Mouse (Mus musculus) midbrain, embryonic 16.5 days (tissue): ENCODE results near the gene Dapk1. TPM values are rescaled to one million over a fixed set of nuclear protein-coding genes. Genes with fewer than 3 reads are reported as not detected.

Experiments
- ATAC-seq: fragments of 200-750 bp; cut with Nextera tagmentation; 2 replicates; pipeline ENCODE4 v1.8.0; 2017; ENCODE audit warnings: moderate TSS enrichment
- H3K27ac ChIP-seq: fragments of 300-500 bp; sonication (generic); 2 replicates; pipeline ENCODE4 v1.5.1; 2014; ENCODE audit warnings: mild to moderate bottlenecking, low read length, mixed read lengths
- H3K27me3 ChIP-seq: fragments of 300-500 bp; sonication (generic); 2 replicates; pipeline ENCODE4 v1.6.1; 2014; ENCODE audit warnings: low read depth, low read length, mixed read lengths; ENCODE audit not compliant: control insufficient read depth, insufficient read depth
- H3K36me3 ChIP-seq: fragments of 300-500 bp; sonication (generic); 2 replicates; pipeline ENCODE4 v1.6.1; 2014; ENCODE audit warnings: mild to moderate bottlenecking, low read length, moderate library complexity, mixed read lengths; ENCODE audit not compliant: control insufficient read depth, insufficient read depth
- H3K4me1 ChIP-seq: fragments of 300-500 bp; sonication (generic); 2 replicates; pipeline ENCODE4 v1.6.1; 2014; ENCODE audit warnings: mild to moderate bottlenecking, low read length, mixed read lengths; ENCODE audit not compliant: control insufficient read depth, insufficient read depth
- H3K4me2 ChIP-seq: fragments of 300-500 bp; sonication (generic); 2 replicates; pipeline ENCODE4 v1.6.1; 2014; ENCODE audit warnings: mild to moderate bottlenecking, low read length, mixed read lengths
- H3K4me3 ChIP-seq: fragments of 300-500 bp; sonication (generic); 2 replicates; pipeline ENCODE4 v1.5.1; 2014; ENCODE audit warnings: low read depth, mild to moderate bottlenecking, low read length, moderate library complexity, mixed read lengths
- H3K9ac ChIP-seq: fragments of 300-500 bp; sonication (generic); 2 replicates; pipeline ENCODE4 v1.6.1; 2014; ENCODE audit warnings: low read depth, low read length, mixed read lengths
- H3K9me3 ChIP-seq: fragments of 300-500 bp; sonication (generic); replicated peaks from 2 replicates; pipeline ENCODE4 v1.6.1; 2014; ENCODE audit warnings: mild to moderate bottlenecking, low read length, mixed read lengths; ENCODE audit not compliant: control insufficient read depth, poor library complexity, severe bottlenecking
- WGBS: fragments of 180-500 bp; shearing (Covaris S2); extraction: QIAGEN DNeasy Blood & Tissue Kit; methylation state at CpG from one replicate; pipeline ENCODE4 v1.1.7; 2014; 5-methylcytosine and 5-hydroxymethylcytosine counted together
- polyA plus RNA-seq: library from polyadenylated mRNA; unstranded; fragments of >200 nt; fragmentation: Nextera tagmentation; extraction: Ambion mirVana; gene quantifications from 2 replicates; pipeline ENCODE4 v1.2.1, GENCODE M21; 2015

The Dapk1 gene
- polyA plus RNA-seq, 1 experiment from 2014 or later: 44.6 TPM

DNA sequence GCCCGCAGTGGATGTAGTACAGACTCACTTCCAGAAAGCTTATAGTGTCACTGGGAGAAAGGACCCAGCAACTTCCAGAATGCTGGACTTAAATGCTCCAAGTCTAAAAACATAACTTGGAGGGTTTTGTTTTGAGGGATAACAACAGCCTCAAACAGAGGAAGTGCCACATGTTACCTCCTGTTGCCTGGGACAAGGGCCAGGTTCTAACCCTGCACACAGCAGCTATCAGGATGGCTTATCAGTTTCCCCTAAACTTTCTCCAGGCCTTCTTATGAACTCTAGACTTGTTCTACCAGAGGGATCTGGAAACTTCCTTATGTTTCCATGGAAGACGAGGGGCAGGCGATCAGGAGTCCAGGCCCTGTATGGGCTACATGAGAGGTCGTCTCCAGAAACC, 85.7 kb downstream of the Dapk1 start:
- H3K4me1 ChIP-seq: peaks cover 33% of the 10 kb centered on the region
- H3K27ac ChIP-seq: no peak overlapping the region
- H3K4me3 ChIP-seq: no peak overlapping the region
- no peaks in the 10 kb centered on the region for H3K9me3 ChIP-seq
- WGBS: 92% methylated on average over 4 of the region's 4 CpGs
- H3K4me2 ChIP-seq: no peak overlapping the region
- no peaks in the 10 kb centered on the region for H3K36me3 ChIP-seq
- H3K9ac ChIP-seq: no peak overlapping the region
- ATAC-seq: no peak
- H3K27me3 ChIP-seq: no peaks in the 10 kb centered on the region

- peaks cover 33% of the 10 kb centered on the region for H3K4me1 ChIP-seq
- no peaks in the 10 kb centered on the region for H3K27me3 ChIP-seq
- 74% methylated on average over 7 of the region's 7 CpGs for WGBS
- H3K4me3 ChIP-seq: no peak overlapping the region
- H3K9ac ChIP-seq: no peak overlapping the region
- H3K9me3 ChIP-seq: no peaks in the 10 kb centered on the region
- no peak overlapping the region for H3K27ac ChIP-seq
- no peak for ATAC-seq
- H3K4me2 ChIP-seq: no peak overlapping the region
- H3K36me3 ChIP-seq: no peaks in the 10 kb centered on the region
These were observed 86.1 kb downstream of the Dapk1 start for GRCm38 (mm10) chr13:60687891-60688290.

GRCm38 (mm10) chr13:60690921-60691320, 89.2 kb downstream of the Dapk1 start:
- Histone ChIP-seq H3K9me3 (no peaks in the 10 kb centered on the region), H3K27me3 (no peaks in the 10 kb centered on the region), H3K4me3 (no peak overlapping the region), H3K27ac (no peak overlapping the region), H3K4me1 (peaks cover 11% of the 10 kb centered on the region), H3K9ac (no peak overlapping the region), H3K4me2 (no peak overlapping the region), H3K36me3 (no peaks in the 10 kb centered on the region)
- ATAC-seq: no peak
- WGBS: 79% methylated on average over 2 of the region's 2 CpGs

DNA sequence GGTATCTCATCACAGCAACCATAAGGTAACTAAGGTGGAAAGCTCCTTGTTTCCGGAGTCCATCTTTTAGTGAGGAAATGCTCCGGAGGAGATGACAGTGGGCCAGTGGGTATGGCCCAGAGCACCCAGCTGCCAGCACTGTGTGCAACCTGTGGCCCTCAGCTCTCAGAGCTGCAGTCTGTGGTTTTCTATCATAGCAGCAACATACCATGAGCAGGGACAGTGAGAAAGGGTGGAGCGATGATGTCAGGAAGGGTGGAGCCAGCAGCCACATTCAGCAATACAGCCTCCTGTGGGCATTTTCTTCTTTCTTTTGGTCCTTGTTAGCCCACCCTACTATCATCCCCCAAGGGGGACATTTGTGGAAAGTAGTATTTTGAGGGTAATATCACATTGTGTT, 90.2 kb downstream of the Dapk1 start:
- no peaks in the 10 kb centered on the region for H3K9me3 ChIP-seq
- ATAC-seq: no peak
- H3K36me3 ChIP-seq: no peaks in the 10 kb centered on the region
- H3K27me3 ChIP-seq: no peaks in the 10 kb centered on the region
- no peak overlapping the region for H3K4me2 ChIP-seq
- no peak overlapping the region for H3K9ac ChIP-seq
- 100% methylated on average over 3 of the region's 3 CpGs for WGBS
- H3K27ac ChIP-seq: no peak overlapping the region
- H3K4me1 ChIP-seq: peaks cover 9% of the 10 kb centered on the region
- H3K4me3 ChIP-seq: no peak overlapping the region

DNA sequence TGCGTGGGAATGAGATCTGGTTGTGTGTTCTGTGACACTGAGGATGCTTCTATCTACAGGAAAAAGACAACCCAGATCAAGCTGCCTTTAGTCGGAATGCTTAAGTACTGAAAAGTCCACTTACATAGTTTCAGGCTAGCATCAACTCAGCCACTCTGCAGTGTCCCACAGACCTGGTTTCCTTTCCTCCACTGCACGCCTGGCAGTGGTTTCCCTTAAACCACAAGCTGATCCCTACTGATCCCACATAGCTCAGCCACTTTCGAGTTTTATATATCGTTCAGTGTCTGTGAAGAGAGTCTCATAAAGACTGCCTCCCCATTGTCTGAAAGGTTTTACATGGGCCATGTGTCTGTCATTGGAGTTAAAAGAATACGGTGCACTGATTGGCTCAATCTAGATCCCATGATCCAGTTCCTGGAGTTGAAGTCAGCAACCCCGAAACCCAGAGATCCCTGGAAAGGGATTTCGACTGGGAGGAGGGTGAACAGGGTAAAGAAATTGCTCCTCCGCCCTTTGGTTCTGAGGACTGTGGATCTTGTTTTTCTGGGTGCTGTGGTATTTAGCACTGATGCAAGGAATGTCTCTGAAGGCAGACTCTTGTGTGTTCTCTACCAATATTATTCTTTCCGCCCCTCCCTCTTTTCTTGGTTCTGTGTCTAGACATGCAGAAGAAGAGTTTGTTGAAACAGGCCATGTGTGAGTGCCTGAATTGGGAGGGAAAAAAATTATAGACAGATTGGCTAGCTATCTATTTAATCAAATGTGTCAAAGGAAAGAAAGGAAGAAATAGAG, 93.6 kb downstream of the Dapk1 start:
- H3K36me3 ChIP-seq: no peaks in the 10 kb centered on the region; the same call in 1 of the 2 replicates
- WGBS: 81% methylated on average over 10 of the region's 10 CpGs
- H3K4me3 ChIP-seq: no peak overlapping the region

DNA sequence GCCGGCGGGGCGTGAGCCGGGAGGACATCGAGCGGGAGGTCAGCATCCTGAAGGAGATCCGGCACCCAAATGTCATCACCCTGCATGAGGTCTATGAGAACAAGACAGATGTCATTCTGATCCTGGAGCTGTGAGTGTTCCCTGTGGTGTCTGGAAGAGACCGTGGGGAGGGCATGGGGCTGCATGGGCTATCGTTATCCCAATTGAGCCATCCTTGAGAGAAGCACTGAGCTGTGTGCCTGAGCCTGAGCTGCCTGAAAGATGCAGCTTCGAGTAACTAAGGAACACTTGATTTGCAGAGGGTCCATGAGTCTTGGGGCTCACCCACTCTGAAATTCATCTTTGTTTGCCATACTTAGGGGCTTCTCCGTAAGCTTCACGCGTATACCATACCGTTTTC, 94.6 kb downstream of the Dapk1 start:
- Histone ChIP-seq H3K27me3 (no peaks in the 10 kb centered on the region), H3K9me3 (no peaks in the 10 kb centered on the region), H3K36me3 (no peaks in the 10 kb centered on the region; the same call in 1 of the 2 replicates), H3K27ac (no peak overlapping the region), H3K4me1 (0 out of 2 replicates have a peak, but pooled peaks cover 2% of the 10 kb centered on the region), H3K9ac (no peak overlapping the region), H3K4me3 (no peak overlapping the region), H3K4me2 (no peak overlapping the region)
- 82% methylated on average over 14 of the region's 14 CpGs for WGBS
- ATAC-seq: no peak

More for the DNA sequence above, 93.6 kb downstream of the Dapk1 start:
- no peak for ATAC-seq
- no peak overlapping the region for H3K9ac ChIP-seq
- no peak overlapping the region for H3K4me2 ChIP-seq
- no peaks in the 10 kb centered on the region for H3K27me3 ChIP-seq
- H3K4me1 ChIP-seq: peaks cover 5% of the 10 kb centered on the region; the same call in 1 of the 2 replicates
- H3K27ac ChIP-seq: no peak overlapping the region
- no peaks in the 10 kb centered on the region for H3K9me3 ChIP-seq

DNA sequence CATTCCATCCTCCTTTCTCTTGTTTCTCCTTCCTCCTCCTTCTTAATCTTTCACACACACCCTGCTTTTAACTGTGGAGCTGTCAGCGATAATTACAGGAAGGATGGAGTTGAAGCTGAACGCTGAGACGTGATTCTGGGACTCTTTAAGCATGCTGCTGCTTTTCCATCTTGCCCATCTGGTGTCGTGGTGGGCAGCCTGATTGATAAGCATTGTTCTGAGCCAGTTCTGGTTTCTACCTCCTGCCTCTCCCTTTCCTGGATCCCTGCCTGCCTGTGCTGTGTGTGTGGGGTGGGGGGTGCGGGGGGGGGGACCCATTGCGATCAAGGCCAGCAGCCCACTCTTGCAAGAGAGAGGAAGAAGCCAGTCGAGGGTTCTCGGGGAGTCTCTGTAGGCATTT, 95.0 kb downstream of the Dapk1 start:
- no peak overlapping the region for H3K4me3 ChIP-seq
- ATAC-seq: no peak

DNA sequence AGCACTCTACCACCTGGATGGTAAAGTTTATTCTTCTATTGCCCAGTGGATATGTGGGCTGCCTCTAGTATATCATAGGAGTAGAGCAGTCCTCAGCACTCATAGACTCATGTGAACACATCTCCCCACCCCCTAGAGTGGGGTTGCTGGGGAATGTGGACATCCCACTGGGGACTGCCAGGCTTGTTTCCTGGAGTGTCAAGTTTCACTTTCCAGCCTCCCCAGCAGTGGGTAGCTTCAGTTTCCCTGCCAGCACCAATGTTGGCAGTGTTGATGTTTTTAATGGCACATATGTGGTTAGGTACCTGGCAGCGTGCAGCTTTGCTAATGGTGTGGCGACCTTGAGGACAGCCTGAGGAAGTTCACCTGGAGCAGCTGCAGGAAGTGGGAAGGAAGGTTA, 96.3 kb downstream of the Dapk1 start:
- no peaks in the 10 kb centered on the region; the same call in 1 of the 2 replicates for H3K36me3 ChIP-seq
- 97% methylated on average over 2 of the region's 2 CpGs for WGBS
- H3K9ac ChIP-seq: no peak overlapping the region
- no peak overlapping the region for H3K4me3 ChIP-seq
- no peak overlapping the region for H3K4me2 ChIP-seq
- ATAC-seq: no peak
- no peaks in the 10 kb centered on the region for H3K27me3 ChIP-seq
- no peak overlapping the region for H3K27ac ChIP-seq
- H3K4me1 ChIP-seq: 0 out of 2 replicates have a peak, but pooled peaks cover 2% of the 10 kb centered on the region
- no peaks in the 10 kb centered on the region for H3K9me3 ChIP-seq

More for the DNA sequence above, 95.0 kb downstream of the Dapk1 start:
- WGBS: 67% methylated on average over 8 of the region's 8 CpGs
- no peaks in the 10 kb centered on the region; the same call in 1 of the 2 replicates for H3K36me3 ChIP-seq
- H3K9ac ChIP-seq: no peak overlapping the region
- H3K27me3 ChIP-seq: no peaks in the 10 kb centered on the region
- no peak overlapping the region for H3K4me2 ChIP-seq
- H3K9me3 ChIP-seq: no peaks in the 10 kb centered on the region
- 0 out of 2 replicates have a peak, but pooled peaks cover 2% of the 10 kb centered on the region for H3K4me1 ChIP-seq
- no peak overlapping the region for H3K27ac ChIP-seq

DNA sequence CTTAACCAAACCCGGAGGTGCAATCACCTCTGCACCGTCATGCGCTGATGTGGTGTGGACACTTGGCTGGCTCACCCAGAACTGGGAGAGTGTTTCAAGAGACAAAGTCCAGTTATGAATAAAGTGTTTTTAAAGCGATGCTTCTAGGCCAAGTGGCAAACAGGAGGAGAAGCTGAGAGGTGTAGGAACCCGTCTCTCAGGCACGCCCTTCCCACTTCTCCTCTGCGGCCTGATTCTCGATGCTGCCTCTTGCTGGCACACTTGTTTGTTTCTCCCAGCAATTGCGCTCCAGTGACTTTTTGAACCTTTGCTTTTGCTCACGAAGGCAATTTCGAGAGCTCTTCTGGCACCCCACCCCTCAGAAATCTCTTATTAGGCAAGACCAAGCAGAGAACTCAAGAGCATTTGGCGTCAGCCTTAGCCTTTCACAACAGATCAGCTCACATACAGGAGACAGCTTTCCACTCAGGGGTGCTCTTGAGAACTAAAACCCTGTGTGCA, 100.0 kb downstream of the Dapk1 start:
- no peak overlapping the region for H3K4me2 ChIP-seq
- H3K9ac ChIP-seq: no peak overlapping the region
- no peaks in the 10 kb centered on the region; the same call in 1 of the 2 replicates for H3K36me3 ChIP-seq
- no peaks in the 10 kb centered on the region for H3K9me3 ChIP-seq
- no peak overlapping the region for H3K27ac ChIP-seq
- H3K4me3 ChIP-seq: no peak overlapping the region
- H3K27me3 ChIP-seq: no peaks in the 10 kb centered on the region
- 0 out of 2 replicates have a peak, but pooled peaks cover 2% of the 10 kb centered on the region for H3K4me1 ChIP-seq
- 87% methylated on average over 12 of the region's 12 CpGs for WGBS
- ATAC-seq: no peak
